Mouse (Mus musculus) hindbrain, embryonic 16.5 days (tissue): ENCODE data around the gene Kif23. TPM values are rescaled to one million over a fixed set of nuclear protein-coding genes. Genes with fewer than 3 reads are reported as not detected.

Source experiments
- ATAC-seq: fragments of 200-750 bp; cut with Nextera tagmentation; 2 replicates; pipeline ENCODE4 v1.8.0; 2017; ENCODE audit warnings: moderate TSS enrichment, moderate library complexity
- H3K27ac ChIP-seq: fragments of 300-500 bp; sonication (generic); 2 replicates; pipeline ENCODE4 v1.5.1; 2014; ENCODE audit warnings: low read depth, mild to moderate bottlenecking, control low read depth, low read length, moderate library complexity
- H3K27me3 ChIP-seq: fragments of 300-500 bp; sonication (generic); replicated peaks from 2 replicates; pipeline ENCODE4 v1.6.1; 2014; ENCODE audit warnings: low read length; ENCODE audit not compliant: control insufficient read depth, insufficient read depth
- H3K36me3 ChIP-seq: fragments of 300-500 bp; sonication (generic); 2 replicates; pipeline ENCODE4 v1.6.1; 2014; ENCODE audit warnings: mild to moderate bottlenecking, low read length, moderate library complexity, mixed read lengths; ENCODE audit not compliant: control insufficient read depth, insufficient read depth
- H3K4me1 ChIP-seq: fragments of 300-500 bp; sonication (generic); 2 replicates; pipeline ENCODE4 v1.6.1; 2014; ENCODE audit warnings: low read depth, low read length; ENCODE audit not compliant: control insufficient read depth, insufficient read depth
- H3K4me2 ChIP-seq: fragments of 300-500 bp; sonication (generic); 2 replicates; pipeline ENCODE4 v1.6.1; 2014; ENCODE audit warnings: mild to moderate bottlenecking, low read length, control low read depth, moderate library complexity
- H3K4me3 ChIP-seq: fragments of 300-500 bp; sonication (generic); 2 replicates; pipeline ENCODE4 v1.5.1; 2014; ENCODE audit warnings: mild to moderate bottlenecking, low read length, control low read depth, moderate library complexity
- H3K9ac ChIP-seq: fragments of 300-500 bp; sonication (generic); 2 replicates; pipeline ENCODE4 v1.6.1; 2014; ENCODE audit warnings: low read depth, mild to moderate bottlenecking, control low read depth, low read length, moderate library complexity
- H3K9me3 ChIP-seq: fragments of 300-500 bp; sonication (generic); 2 replicates; pipeline ENCODE4 v1.6.1; 2014; ENCODE audit warnings: mild to moderate bottlenecking, low read length, moderate library complexity; ENCODE audit not compliant: control insufficient read depth
- WGBS: fragments of 180-500 bp; shearing (Covaris S2); extraction: QIAGEN DNeasy Blood & Tissue Kit; methylation state at CpG from one replicate; pipeline ENCODE4 v1.1.7; 2014; 5-methylcytosine and 5-hydroxymethylcytosine counted together
- polyA plus RNA-seq: library from polyadenylated mRNA; unstranded; fragments of >200 nt; fragmentation: Nextera tagmentation; extraction: Ambion mirVana; gene quantifications from 2 replicates; pipeline ENCODE4 v1.2.1, GENCODE M21; 2015

Kif23 gene
- polyA plus RNA-seq, 1 experiment from 2014 or later, result 13.7 TPM

DNA sequence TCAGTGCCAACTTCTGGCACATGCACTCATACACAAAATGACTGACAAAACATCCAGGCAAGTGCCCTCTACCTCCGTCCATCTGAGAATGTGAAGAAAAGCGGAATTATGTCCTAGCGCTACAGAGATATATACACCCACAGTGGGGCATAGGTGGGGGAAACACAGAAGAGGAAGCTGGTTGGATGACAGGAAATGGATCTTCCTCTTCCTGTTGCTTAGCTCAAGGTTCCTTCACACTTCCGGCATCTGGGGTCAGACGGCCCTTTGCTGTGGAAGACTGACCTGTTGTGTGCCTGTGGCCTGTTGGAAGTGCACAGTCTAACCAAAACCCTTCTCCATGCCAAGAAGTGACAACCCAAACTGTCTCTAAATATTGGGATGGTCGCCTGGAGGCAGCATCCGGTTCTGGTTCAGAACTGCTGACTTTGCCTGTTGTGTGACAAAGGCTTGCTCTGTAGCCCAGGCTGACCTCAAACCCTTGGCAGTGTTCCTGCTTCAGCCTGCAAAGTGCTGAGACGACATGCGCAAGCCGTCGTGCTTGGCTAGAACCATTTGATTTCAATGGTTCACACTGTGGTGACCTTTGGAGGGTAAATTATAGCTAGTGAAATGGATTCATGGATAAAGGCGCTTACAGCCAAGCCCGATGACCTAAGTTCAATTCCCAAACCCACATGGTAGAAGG, 30.8 kb upstream of the Kif23 start:
- 88% methylated on average over 13 of the region's 13 CpGs for WGBS
- Histone ChIP-seq H3K36me3 (no peaks in the 10 kb centered on the region), H3K27me3 (no peaks in the 10 kb centered on the region), H3K4me2 (no peak overlapping the region), H3K9ac (no peak overlapping the region), H3K27ac (no peak overlapping the region), H3K9me3 (no peaks in the 10 kb centered on the region), H3K4me3 (no peak overlapping the region), H3K4me1 (no peaks in the 10 kb centered on the region; the same call in 1 of the 2 replicates)
- no peak for ATAC-seq

- ATAC-seq, result no peak
- H3K36me3 ChIP-seq, result no peaks in the 10 kb centered on the region
- no peaks in the 10 kb centered on the region for H3K4me1 ChIP-seq
- H3K27ac ChIP-seq, result no peak overlapping the region
- H3K27me3 ChIP-seq, result no peaks in the 10 kb centered on the region
- 43% methylated on average over 8 of the region's 9 CpGs for WGBS
- no peak overlapping the region for H3K4me3 ChIP-seq
- no peak overlapping the region for H3K4me2 ChIP-seq
- no peaks in the 10 kb centered on the region for H3K9me3 ChIP-seq
- no peak overlapping the region for H3K9ac ChIP-seq
These were observed 25.5 kb upstream of the Kif23 start for GRCm38 (mm10) chr9:61972031-61972430.

DNA sequence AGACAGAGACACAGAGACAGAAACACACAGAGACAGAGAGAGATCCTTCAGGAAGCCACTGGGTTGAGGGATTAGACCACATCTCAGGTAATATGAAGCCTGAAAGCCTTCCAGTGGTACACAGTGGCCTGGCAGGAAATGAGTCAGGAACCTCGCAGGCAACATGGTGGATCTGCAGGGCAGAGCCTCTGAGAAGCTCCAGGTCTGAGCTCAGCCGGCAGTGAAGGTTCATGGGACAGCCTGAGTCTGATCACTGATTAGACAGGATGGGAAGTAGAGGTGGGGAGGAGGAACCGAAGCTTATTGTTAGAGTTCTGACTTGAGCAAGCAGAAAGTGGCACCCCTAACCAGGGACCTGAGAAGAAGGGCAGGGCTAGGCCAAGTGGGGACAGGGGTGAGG, 24.5 kb upstream of the Kif23 start:
- no peak for ATAC-seq
- Histone ChIP-seq H3K4me3 (no peak overlapping the region), H3K27ac (no peak overlapping the region), H3K27me3 (no peaks in the 10 kb centered on the region), H3K4me1 (no peaks in the 10 kb centered on the region), H3K9ac (no peak overlapping the region), H3K36me3 (no peaks in the 10 kb centered on the region), H3K4me2 (no peak overlapping the region), H3K9me3 (no peaks in the 10 kb centered on the region)
- 87% methylated on average over 3 of the region's 3 CpGs for WGBS

GRCm38 (mm10) chr9:61967357-61967756, 20.8 kb upstream of the Kif23 start:
- H3K27ac ChIP-seq, result no peak overlapping the region
- H3K9ac ChIP-seq, result no peak overlapping the region
- H3K36me3 ChIP-seq, result no peaks in the 10 kb centered on the region
- H3K4me2 ChIP-seq, result no peak overlapping the region
- peak; percentile 25; the same call in 1 of the 2 replicates for ATAC-seq
- no peaks in the 10 kb centered on the region for H3K9me3 ChIP-seq
- no peak overlapping the region for H3K4me3 ChIP-seq
- no peaks in the 10 kb centered on the region for H3K27me3 ChIP-seq
- no peaks in the 10 kb centered on the region for H3K4me1 ChIP-seq
- 65% methylated on average over 10 of the region's 10 CpGs for WGBS

GRCm38 (mm10) chr9:61965987-61966386, 19.4 kb upstream of the Kif23 start:
- WGBS, result 93% methylated on average over 7 of the region's 7 CpGs

DNA sequence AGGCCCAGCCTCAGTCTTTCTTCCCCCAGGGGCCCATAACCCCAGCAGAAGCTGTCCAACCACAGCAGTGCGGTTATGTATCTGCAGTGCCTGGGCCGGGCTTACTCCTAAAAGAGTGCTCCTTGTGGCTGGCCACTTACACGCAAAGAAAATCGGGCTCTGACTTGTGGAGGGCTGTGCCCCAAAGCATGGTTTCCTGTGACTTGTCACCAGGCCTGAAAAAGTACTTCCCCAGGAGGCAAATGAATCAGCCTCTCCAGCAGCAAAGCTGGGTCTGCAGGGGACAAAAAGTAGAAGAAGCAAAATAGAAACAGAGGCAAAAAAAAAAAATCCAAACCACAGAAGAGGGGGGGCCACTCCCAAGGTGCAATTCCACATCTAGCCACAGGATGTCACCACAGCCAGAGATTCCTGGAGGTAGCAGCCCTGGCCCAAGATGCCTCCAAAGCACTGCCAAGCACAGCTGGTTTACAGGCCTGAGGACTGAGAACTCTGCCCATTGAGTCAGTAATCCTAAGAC, 18.9 kb upstream of the Kif23 start:
- 50% methylated on average over 4 of the region's 4 CpGs for WGBS
- no peaks in the 10 kb centered on the region for H3K4me1 ChIP-seq
- no peaks in the 10 kb centered on the region for H3K27me3 ChIP-seq
- peak; percentile 76 for ATAC-seq
- H3K9me3 ChIP-seq, result no peaks in the 10 kb centered on the region
- no peak overlapping the region for H3K4me2 ChIP-seq
- H3K9ac ChIP-seq, result no peak overlapping the region
- no peaks in the 10 kb centered on the region for H3K36me3 ChIP-seq
- H3K4me3 ChIP-seq, result no peak overlapping the region
- no peak overlapping the region for H3K27ac ChIP-seq

More at GRCm38 (mm10) chr9:61965987-61966386, 19.4 kb upstream of the Kif23 start:
- Histone ChIP-seq H3K9me3 (no peaks in the 10 kb centered on the region), H3K4me3 (no peak overlapping the region), H3K9ac (no peak overlapping the region; the same call in 1 of the 2 replicates), H3K27ac (no peak overlapping the region), H3K27me3 (no peaks in the 10 kb centered on the region), H3K4me2 (no peak overlapping the region), H3K4me1 (no peaks in the 10 kb centered on the region), H3K36me3 (no peaks in the 10 kb centered on the region)
- no peak for ATAC-seq

DNA sequence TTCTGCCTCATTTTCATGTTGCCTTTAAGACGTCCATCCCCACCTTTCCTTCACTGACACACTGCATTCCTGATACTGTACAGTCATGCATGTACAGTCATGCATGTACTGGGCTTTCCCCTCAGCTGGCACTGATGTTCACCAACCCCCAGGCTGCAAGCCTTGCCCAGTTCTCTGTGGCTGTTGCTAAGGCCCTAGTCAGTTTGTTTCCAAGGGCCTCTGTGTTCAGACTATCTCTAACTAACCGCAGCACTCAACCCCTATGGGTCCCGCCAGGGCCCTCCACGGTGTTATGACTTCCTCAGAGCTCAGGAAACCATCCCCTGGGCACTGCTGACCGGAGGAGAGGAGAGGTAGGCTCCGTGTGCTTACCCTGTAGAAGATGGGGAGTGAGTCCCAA, 16.8 kb upstream of the Kif23 start:
- no peaks in the 10 kb centered on the region for H3K9me3 ChIP-seq
- WGBS, result 76% methylated on average over 6 of the region's 6 CpGs
- no peak for ATAC-seq

DNA sequence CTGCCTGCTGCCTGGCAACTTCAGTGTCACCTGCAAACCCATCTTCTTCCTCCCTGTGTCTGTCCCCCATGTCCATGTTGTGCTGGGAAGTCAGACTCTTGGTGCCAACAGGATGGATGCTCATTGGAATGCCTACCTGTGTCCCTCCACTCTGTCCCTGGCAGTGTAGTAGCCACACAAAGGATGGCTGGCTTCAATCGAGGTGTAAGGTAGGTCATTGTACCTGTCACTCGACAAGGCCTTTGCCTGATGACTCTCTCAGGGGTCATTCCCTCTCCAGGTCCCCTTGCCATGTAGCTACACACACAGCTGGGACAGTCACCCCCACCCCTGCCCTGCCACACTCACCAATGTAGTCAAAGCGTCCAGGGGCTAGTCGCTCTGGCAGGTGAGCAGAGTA, 14.6 kb upstream of the Kif23 start:
- no peak for ATAC-seq
- Histone ChIP-seq H3K4me3 (no peak overlapping the region), H3K9me3 (no peaks in the 10 kb centered on the region), H3K4me2 (no peak overlapping the region), H3K36me3 (no peaks in the 10 kb centered on the region), H3K4me1 (no peaks in the 10 kb centered on the region), H3K9ac (no peak overlapping the region), H3K27ac (no peak overlapping the region), H3K27me3 (no peaks in the 10 kb centered on the region)
- 91% methylated on average over 4 of the region's 4 CpGs for WGBS

More for the DNA sequence above, 16.8 kb upstream of the Kif23 start:
- H3K36me3 ChIP-seq, result no peaks in the 10 kb centered on the region
- no peak overlapping the region for H3K27ac ChIP-seq
- no peak overlapping the region for H3K4me3 ChIP-seq
- 0 out of 2 replicates have a peak overlapping the region, but pooled peaks have one; percentile 13 for H3K9ac ChIP-seq
- no peaks in the 10 kb centered on the region for H3K27me3 ChIP-seq
- H3K4me2 ChIP-seq, result no peak overlapping the region
- no peaks in the 10 kb centered on the region for H3K4me1 ChIP-seq

DNA sequence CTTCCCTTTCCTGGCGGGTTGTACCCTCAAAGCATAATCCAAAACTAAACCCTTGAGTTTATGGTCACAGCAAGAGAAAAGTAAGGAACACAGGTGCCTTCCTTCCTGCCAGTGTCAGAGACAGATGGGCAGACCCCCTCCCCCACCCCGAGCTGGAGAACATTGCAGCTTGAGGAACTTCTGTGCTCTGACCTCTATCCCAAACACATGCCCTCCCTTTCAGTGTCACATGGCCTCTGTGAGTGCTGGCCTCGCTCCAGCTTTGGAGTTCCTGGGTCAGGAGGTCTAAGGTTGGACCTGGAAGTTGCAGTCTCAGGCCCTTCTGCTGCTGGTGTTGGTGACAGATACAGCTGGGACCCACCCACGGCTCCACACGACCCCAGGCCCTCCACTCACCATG, 14.2 kb upstream of the Kif23 start:
- H3K9ac ChIP-seq, result no peak overlapping the region
- no peak overlapping the region for H3K4me2 ChIP-seq
- H3K36me3 ChIP-seq, result no peaks in the 10 kb centered on the region
- WGBS, result 77% methylated on average over 5 of the region's 5 CpGs
- no peak for ATAC-seq
- no peaks in the 10 kb centered on the region for H3K4me1 ChIP-seq
- H3K27me3 ChIP-seq, result no peaks in the 10 kb centered on the region
- no peak overlapping the region for H3K27ac ChIP-seq
- no peaks in the 10 kb centered on the region for H3K9me3 ChIP-seq
- H3K4me3 ChIP-seq, result no peak overlapping the region
